Mouse (Mus musculus) lung, adult 2 months (tissue): ENCODE data around the gene Mrpl48.

ENCODE experiments used
- CTCF ChIP-seq: fragments of 200-500 bp; IDR thresholded peaks from 2 replicates; pipeline ENCODE4 v1.5.1; 2011; ENCODE audit warnings: mild to moderate bottlenecking, low read length, control low read depth; ENCODE audit not compliant: insufficient read depth
- POLR2A ChIP-seq: fragments of 200-500 bp; IDR thresholded peaks from 2 replicates; pipeline ENCODE4 v1.6.1; 2011; ENCODE audit warnings: low read depth, mild to moderate bottlenecking, control low read depth, low read length, borderline replicate concordance; ENCODE audit errors: extremely low read depth

DNA sequence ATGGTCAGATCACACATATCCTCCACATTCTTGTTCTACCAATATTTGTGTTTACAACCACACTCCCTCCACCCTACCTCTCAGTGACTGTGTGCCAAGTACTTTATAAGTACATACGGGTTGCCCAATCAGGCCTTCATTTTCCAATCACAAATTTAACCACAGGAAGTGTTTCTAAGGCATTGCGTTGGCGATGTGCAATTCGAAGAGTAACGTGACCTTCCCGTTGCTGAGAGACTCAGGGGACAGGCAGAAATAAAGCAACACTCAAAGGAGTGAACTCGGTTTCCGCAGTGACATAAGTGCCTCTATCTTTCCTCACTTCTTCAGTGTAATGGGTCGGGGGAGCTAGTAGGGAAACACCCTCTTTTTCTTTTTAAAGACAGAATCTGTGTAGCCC lies 68.6 kb downstream of the Mrpl48 start:
- TF ChIP-seq POLR2A (no peak), CTCF (no peak)
